Mouse (Mus musculus): ENCODE data around the gene Polm. TPM values are rescaled to one million over a fixed set of nuclear protein-coding genes. Genes with fewer than 3 reads are reported as not detected.

The Polm gene
- total and polyA plus RNA-seq, 2 experiments from 2014 or later: 6.0 to 9.7 TPM

GRCm38 (mm10) chr11:5789754-5790333, 48.0 kb downstream of the Polm start:
- H3K27me3 ChIP-seq (ENCODE audit: insufficient read depth, low read length): no peaks in the 10 kb centered on the region
- TF ChIP-seq CTCF (IDR thresholded peaks at IDR 0.05; ENCODE audit: low read depth): no peak
- no peak for DNase-seq
- no peak overlapping the region for H3K27ac ChIP-seq (ENCODE audit: low read depth, low read length)
- H3K9me3 ChIP-seq (ENCODE audit: low read length): no peaks in the 10 kb centered on the region
- peaks cover 20% of the 10 kb centered on the region for H3K4me1 ChIP-seq (ENCODE audit: insufficient read depth)
- H3K4me2 ChIP-seq (ENCODE audit: low read depth): peak overlapping the region; percentile 80
- no peak for ATAC-seq
- 89% methylated on average over 3 of the region's 3 CpGs for WGBS
- no peak overlapping the region for H3K4me3 ChIP-seq (ENCODE audit: low read depth, low read length)
- H3K36me3 ChIP-seq (ENCODE audit: insufficient read depth): peaks cover 28% of the 10 kb centered on the region
- H3K9ac ChIP-seq: no peak overlapping the region

- H3K9me3 ChIP-seq (ENCODE audit: low read length): no peaks in the 10 kb centered on the region
- peaks cover 24% of the 10 kb centered on the region for H3K36me3 ChIP-seq (ENCODE audit: insufficient read depth)
- H3K27ac ChIP-seq (ENCODE audit: low read depth, low read length): peak overlapping the region; percentile 92
- no peaks in the 10 kb centered on the region for H3K27me3 ChIP-seq (ENCODE audit: insufficient read depth, low read length)
- DNase-seq (no peak), ATAC-seq (no peak)
- H3K4me2 ChIP-seq (ENCODE audit: low read depth): peak overlapping the region; percentile 80
- peaks cover 20% of the 10 kb centered on the region for H3K4me1 ChIP-seq (ENCODE audit: insufficient read depth)
- peak overlapping the region; percentile 91 for H3K9ac ChIP-seq
- 75% methylated on average over 6 of the region's 6 CpGs for WGBS
- peak; percentile 40; the same call in 1 of the 2 replicates for TF ChIP-seq CTCF (IDR thresholded peaks at IDR 0.05; ENCODE audit: low read depth)
- H3K4me3 ChIP-seq (ENCODE audit: low read depth, low read length): peak overlapping the region; percentile 91
Measured at GRCm38 (mm10) chr11:5789071-5789753, 48.6 kb downstream of the Polm start.

GRCm38 (mm10) chr11:5788056-5789014, 49.5 kb downstream of the Polm start, which contains the start of gene Dbnl:
Gene Dbnl, plus strand, starts transcription at chr11:5788488.
- peak within 1 kb of the TSS; percentile 92 for H3K27ac ChIP-seq (ENCODE audit: low read depth, low read length)
- peak; percentile 98 for ATAC-seq
- no peaks in the 10 kb centered on the region for H3K9me3 ChIP-seq (ENCODE audit: low read length)
- H3K4me3 ChIP-seq (ENCODE audit: low read depth, low read length): peak within 1 kb of the TSS; percentile 91
- peak within 1 kb of the TSS; percentile 80 for H3K4me2 ChIP-seq (ENCODE audit: low read depth)
- H3K9ac ChIP-seq: peak within 1 kb of the TSS; percentile 91
- TF ChIP-seq CTCF (IDR thresholded peaks at IDR 0.05; ENCODE audit: low read depth): peak; percentile 69
- DNase-seq: peak; percentile 96
- H3K36me3 ChIP-seq (ENCODE audit: insufficient read depth): peaks cover 15% of the 10 kb centered on the region
- H3K4me1 ChIP-seq (ENCODE audit: insufficient read depth): peaks cover 20% of the 10 kb centered on the region
- 1% methylated on average over 74 of the region's 74 CpGs for WGBS
- no peaks in the 10 kb centered on the region for H3K27me3 ChIP-seq (ENCODE audit: insufficient read depth, low read length)

- peaks cover 12% of the 10 kb centered on the region for H3K36me3 ChIP-seq (ENCODE audit: insufficient read depth)
- peaks cover 20% of the 10 kb centered on the region for H3K4me1 ChIP-seq (ENCODE audit: insufficient read depth)
- H3K9ac ChIP-seq: peak overlapping the region; percentile 91
- H3K4me2 ChIP-seq (ENCODE audit: low read depth): peak overlapping the region; percentile 80
- H3K4me3 ChIP-seq (ENCODE audit: low read depth, low read length): peak overlapping the region; percentile 91
- ATAC-seq (no peak), DNase-seq (no peak)
- no peaks in the 10 kb centered on the region for H3K9me3 ChIP-seq (ENCODE audit: low read length)
- no peak for TF ChIP-seq CTCF (IDR thresholded peaks at IDR 0.05; ENCODE audit: low read depth)
- 42% methylated on average over 8 of the region's 8 CpGs for WGBS
- H3K27ac ChIP-seq (ENCODE audit: low read depth, low read length): peak overlapping the region; percentile 92
- H3K27me3 ChIP-seq (ENCODE audit: insufficient read depth, low read length): no peaks in the 10 kb centered on the region
Measured at GRCm38 (mm10) chr11:5787671-5788055, 50.2 kb downstream of the Polm start.

GRCm38 (mm10) chr11:5785732-5786131, 52.1 kb downstream of the Polm start:
- Histone ChIP-seq H3K4me2 (ENCODE audit: low read depth) (no peak overlapping the region), H3K4me1 (ENCODE audit: insufficient read depth) (peaks cover 20% of the 10 kb centered on the region), H3K27ac (ENCODE audit: low read depth, low read length) (no peak overlapping the region), H3K9me3 (ENCODE audit: low read length) (no peaks in the 10 kb centered on the region), H3K9ac (no peak overlapping the region), H3K36me3 (ENCODE audit: insufficient read depth) (peaks cover 7% of the 10 kb centered on the region; the same call in 1 of the 2 replicates), H3K4me3 (ENCODE audit: low read depth, low read length) (no peak overlapping the region), H3K27me3 (ENCODE audit: insufficient read depth, low read length) (no peaks in the 10 kb centered on the region)
- DNase-seq: no peak
- no peak for TF ChIP-seq CTCF (IDR thresholded peaks at IDR 0.05; ENCODE audit: low read depth)
- no peak for ATAC-seq

GRCm38 (mm10) chr11:5782199-5782944, 55.4 kb downstream of the Polm start:
- no peak overlapping the region for H3K4me3 ChIP-seq (ENCODE audit: low read depth, low read length)
- no peak overlapping the region for H3K27ac ChIP-seq (ENCODE audit: low read depth, low read length)
- no peak for DNase-seq
- no peaks in the 10 kb centered on the region for H3K27me3 ChIP-seq (ENCODE audit: insufficient read depth, low read length)
- no peaks in the 10 kb centered on the region for H3K9me3 ChIP-seq (ENCODE audit: low read length)
- H3K36me3 ChIP-seq (ENCODE audit: insufficient read depth): peaks cover 6% of the 10 kb centered on the region; the same call in 1 of the 2 replicates
- H3K9ac ChIP-seq: no peak overlapping the region
- TF ChIP-seq CTCF (IDR thresholded peaks at IDR 0.05; ENCODE audit: low read depth): peak; percentile 37; the same call in 1 of the 2 replicates
- H3K4me2 ChIP-seq (ENCODE audit: low read depth): no peak overlapping the region
- 72% methylated on average over 8 of the region's 8 CpGs for whole genome bisulfite sequencing
- no peak for ATAC-seq
- peaks cover 2% of the 10 kb centered on the region; the same call in 1 of the 2 replicates for H3K4me1 ChIP-seq (ENCODE audit: insufficient read depth)
